Mouse (Mus musculus) heart, embryonic 14.5 days (tissue): ENCODE measurements around the gene Cntn3. TPM values are rescaled to one million over a fixed set of nuclear protein-coding genes. Genes with fewer than 3 reads are reported as not detected.

Experiments used
- ATAC-seq: fragments of 200-750 bp; cut with Nextera tagmentation; 2 replicates; pipeline ENCODE4 v1.8.0; 2017; ENCODE audit warnings: low read depth, moderate TSS enrichment; ENCODE audit not compliant: insufficient number of reproducible peaks, insufficient read depth, low FRiP score
- H3K27ac ChIP-seq, 2 experiments: fragments of 200-500 bp in 1 of 2; fragments of 300-500 bp in 1 of 2; sonication (generic) in 1 of 2; replicated peaks in 1 of 2; 2 replicates each; pipeline ENCODE4 v1.5.1; 2012 to 2014; ENCODE audit warnings: low read depth in 2 of 2, low read length in 2 of 2, control low read depth in 1 of 2, mild to moderate bottlenecking in 1 of 2, mixed read lengths in 1 of 2; ENCODE audit not compliant: control insufficient read depth in 1 of 2, insufficient read depth in 1 of 2
- H3K27me3 ChIP-seq: fragments of 300-500 bp; sonication (generic); 2 replicates; pipeline ENCODE4 v1.6.1; 2014; ENCODE audit warnings: mild to moderate bottlenecking, low read length, control low read depth; ENCODE audit not compliant: control insufficient read depth, insufficient read depth
- H3K36me3 ChIP-seq: fragments of 300-500 bp; sonication (generic); 2 replicates; pipeline ENCODE4 v1.6.1; 2014; ENCODE audit warnings: mild to moderate bottlenecking, control low read depth, low read length, mixed read lengths; ENCODE audit not compliant: control insufficient read depth, insufficient read depth
- H3K4me1 ChIP-seq, 2 experiments: fragments of 200-500 bp in 1 of 2; fragments of 300-500 bp in 1 of 2; sonication (generic) in 1 of 2; 2 replicates each; pipeline ENCODE4 v1.6.1; 2012 to 2014; ENCODE audit warnings: low read length in 2 of 2, control low read depth in 1 of 2, mixed read lengths in 1 of 2; ENCODE audit not compliant: control insufficient read depth in 2 of 2, insufficient read depth in 2 of 2
- H3K4me2 ChIP-seq: fragments of 300-500 bp; sonication (generic); 2 replicates; pipeline ENCODE4 v1.6.1; 2014; ENCODE audit warnings: mild to moderate bottlenecking, low read length
- H3K4me3 ChIP-seq, 2 experiments: fragments of 200-500 bp in 1 of 2; fragments of 300-500 bp in 1 of 2; sonication (generic) in 1 of 2; 2 replicates each; pipeline ENCODE4 v1.5.1; 2012 to 2014; ENCODE audit warnings: low read length in 2 of 2, mild to moderate bottlenecking in 2 of 2, control low read depth in 1 of 2, low read depth in 1 of 2, moderate library complexity in 1 of 2; ENCODE audit not compliant: control insufficient read depth in 1 of 2, insufficient read depth in 1 of 2
- H3K9ac ChIP-seq: fragments of 300-500 bp; sonication (generic); 2 replicates; pipeline ENCODE4 v1.6.1; 2014; ENCODE audit warnings: mild to moderate bottlenecking, low read length
- H3K9me3 ChIP-seq: fragments of 300-500 bp; sonication (generic); 2 replicates; pipeline ENCODE4 v1.6.1; 2016; ENCODE audit warnings: low read length, control low read depth; ENCODE audit not compliant: control insufficient read depth
- WGBS: fragments of 180-500 bp; shearing (Covaris S2); extraction: QIAGEN DNeasy Blood & Tissue Kit; methylation state at CpG from one replicate; pipeline ENCODE4 v1.1.7; 2014; 5-methylcytosine and 5-hydroxymethylcytosine counted together
- polyA plus RNA-seq: library from polyadenylated mRNA; unstranded; fragments of >200 nt; fragmentation: Nextera tagmentation; extraction: Ambion mirVana; gene quantifications from 2 replicates; pipeline ENCODE4 v1.2.1, GENCODE M21; 2014

The Cntn3 gene
- polyA plus RNA-seq, 1 experiment from 2014 or later = 0.38 TPM

GRCm38 (mm10) chr6:102541633-102542412 lies 31.1 kb downstream of the Cntn3 start:
- ATAC-seq = no peak
- Histone ChIP-seq H3K27ac (no peak overlapping the region), H3K4me3 (no peak overlapping the region), H3K27me3 (no peaks in the 10 kb centered on the region), H3K36me3 (no peaks in the 10 kb centered on the region), H3K4me1 (no peaks in the 10 kb centered on the region), H3K9me3 (no peaks in the 10 kb centered on the region), H3K9ac (no peak overlapping the region), H3K4me2 (no peak overlapping the region)
- WGBS = 70% methylated on average over 7 of the region's 7 CpGs

- no peaks in the 10 kb centered on the region for H3K9me3 ChIP-seq
- H3K4me1 ChIP-seq = no peaks in the 10 kb centered on the region
- WGBS = 53% methylated on average over 4 of the region's 4 CpGs
- no peaks in the 10 kb centered on the region for H3K27me3 ChIP-seq
- no peaks in the 10 kb centered on the region for H3K36me3 ChIP-seq
- no peak overlapping the region for H3K4me2 ChIP-seq
- H3K27ac ChIP-seq = no peak overlapping the region
- H3K9ac ChIP-seq = no peak overlapping the region
- H3K4me3 ChIP-seq = no peak overlapping the region
- ATAC-seq = no peak
These were observed 37.3 kb downstream of the Cntn3 start for GRCm38 (mm10) chr6:102535599-102535998.

- no peaks in the 10 kb centered on the region for H3K4me1 ChIP-seq
- no peaks in the 10 kb centered on the region for H3K27me3 ChIP-seq
- no peak overlapping the region for H3K27ac ChIP-seq
- no peak for ATAC-seq
- H3K36me3 ChIP-seq = no peaks in the 10 kb centered on the region
- no peaks in the 10 kb centered on the region for H3K9me3 ChIP-seq
- WGBS = 65% methylated on average over 2 of the region's 2 CpGs
- H3K9ac ChIP-seq = no peak overlapping the region
- no peak overlapping the region for H3K4me3 ChIP-seq
- H3K4me2 ChIP-seq = no peak overlapping the region
These were observed 49.9 kb downstream of the Cntn3 start for GRCm38 (mm10) chr6:102523037-102523436.

- no peak for ATAC-seq
- no peaks in the 10 kb centered on the region for H3K36me3 ChIP-seq
- no peaks in the 10 kb centered on the region for H3K27me3 ChIP-seq
- no peak overlapping the region for H3K4me3 ChIP-seq
- 79% methylated on average over 2 of the region's 2 CpGs for WGBS
- H3K27ac ChIP-seq = no peak overlapping the region
- H3K9me3 ChIP-seq = no peaks in the 10 kb centered on the region
- H3K4me2 ChIP-seq = no peak overlapping the region
- no peaks in the 10 kb centered on the region for H3K4me1 ChIP-seq
- H3K9ac ChIP-seq = no peak overlapping the region
These were observed 51.9 kb downstream of the Cntn3 start for GRCm38 (mm10) chr6:102520977-102521376.

DNA sequence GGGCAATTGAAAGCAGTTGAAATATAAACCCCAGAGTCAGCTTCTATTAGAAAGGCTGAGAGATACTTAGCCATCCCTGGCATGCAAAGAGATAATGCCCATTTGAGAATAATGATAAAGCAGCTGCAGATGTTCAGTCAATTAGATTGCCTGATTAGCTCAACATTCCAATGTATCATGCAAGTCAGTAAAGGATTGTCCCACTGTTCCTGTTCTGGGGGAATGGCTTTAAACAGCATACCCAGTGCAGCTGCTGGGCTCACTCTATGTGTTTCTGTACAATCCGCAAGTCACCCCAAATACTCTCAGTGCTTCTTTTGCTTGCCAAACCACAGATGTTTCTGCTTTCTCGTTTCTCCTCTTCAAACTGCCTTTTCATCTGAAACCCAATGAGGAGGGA lies 57.7 kb downstream of the Cntn3 start:
- Histone ChIP-seq H3K9me3 (no peaks in the 10 kb centered on the region), H3K4me2 (no peak overlapping the region), H3K9ac (no peak overlapping the region), H3K27me3 (no peaks in the 10 kb centered on the region), H3K27ac (no peak overlapping the region), H3K4me1 (no peaks in the 10 kb centered on the region), H3K36me3 (no peaks in the 10 kb centered on the region), H3K4me3 (no peak overlapping the region)
- 73% methylated on average over 2 of the region's 2 CpGs for WGBS
- no peak for ATAC-seq

DNA sequence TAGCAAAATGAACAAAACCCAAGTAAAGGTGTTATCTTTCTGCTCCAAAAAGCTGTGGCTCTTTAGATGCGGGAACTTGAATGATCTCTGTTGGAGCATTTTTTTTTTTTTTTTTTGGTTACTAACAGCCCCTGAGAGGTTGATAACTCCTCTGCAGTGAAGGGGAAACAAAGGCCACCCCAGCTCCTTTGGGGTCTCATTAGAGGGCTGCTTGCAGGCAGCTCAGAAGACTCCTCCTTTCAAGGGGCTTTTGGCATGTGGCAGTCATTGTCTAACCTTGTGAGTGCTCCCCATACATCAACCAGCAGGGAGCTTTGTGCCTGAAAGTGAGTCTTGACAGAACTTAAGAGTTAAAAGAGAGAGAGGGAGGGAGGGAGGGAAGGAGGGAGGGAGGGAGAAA lies 60.8 kb downstream of the Cntn3 start:
- ATAC-seq = no peak
- H3K9me3 ChIP-seq = no peaks in the 10 kb centered on the region
- H3K36me3 ChIP-seq = no peaks in the 10 kb centered on the region
- no peak overlapping the region for H3K4me3 ChIP-seq
- H3K27ac ChIP-seq = no peak overlapping the region
- WGBS = 45% methylated on average over 1 of the region's 1 CpGs
- H3K9ac ChIP-seq = no peak overlapping the region
- H3K4me2 ChIP-seq = no peak overlapping the region
- no peaks in the 10 kb centered on the region for H3K27me3 ChIP-seq
- H3K4me1 ChIP-seq = no peaks in the 10 kb centered on the region

GRCm38 (mm10) chr6:102485509-102485908 lies 87.4 kb downstream of the Cntn3 start:
- no peak overlapping the region for H3K9ac ChIP-seq
- ATAC-seq = no peak
- no peaks in the 10 kb centered on the region for H3K36me3 ChIP-seq
- H3K4me3 ChIP-seq = no peak overlapping the region
- H3K27me3 ChIP-seq = no peaks in the 10 kb centered on the region
- no peaks in the 10 kb centered on the region for H3K9me3 ChIP-seq
- H3K27ac ChIP-seq = no peak overlapping the region
- H3K4me1 ChIP-seq = no peaks in the 10 kb centered on the region
- no peak overlapping the region for H3K4me2 ChIP-seq
